Comparison of ENCODE assay signal across 11 mouse cellular contexts in the genomic region with DNA sequence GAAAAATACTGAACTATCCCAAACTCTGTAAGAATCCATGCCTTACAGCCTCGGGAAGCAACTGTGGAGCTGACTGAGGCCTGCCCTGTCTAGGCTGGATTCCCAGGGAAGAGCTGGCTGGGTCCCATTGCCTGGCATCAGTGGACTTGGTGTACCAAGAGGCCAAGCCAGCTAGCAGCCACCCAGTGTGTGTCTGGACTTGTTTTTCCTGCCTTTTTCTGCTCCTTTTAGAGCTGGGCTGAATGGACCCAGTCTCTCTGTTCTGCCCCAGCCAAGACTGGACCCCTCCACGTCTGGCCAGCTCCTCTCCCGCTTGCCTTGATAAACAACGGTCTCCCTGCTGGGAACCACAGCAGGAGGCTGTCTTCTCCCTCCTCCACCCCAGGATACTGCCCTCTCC. TPM values are rescaled to one million over a fixed set of nuclear protein-coding genes. Genes with fewer than 3 reads are reported as not detected.
DNase-seq lines count a peak whose midpoint lies in the region; ATAC-seq lines count a peak whose summit lies in the region.
"Had no signal": no experiment of that assay in that cellular context is flagged by ENCODE, and none has a peak within 500 bp of the region (broad histone marks: within the 10 kb centered on the region; RNA-seq: fewer than 3 reads in every experiment).

No protein-coding gene starts in this region.

- no peaks in the 10 kb centered on the region for H3K4me1 ChIP-seq in midbrain, embryonic 10.5 days
- H3K4me1 ChIP-seq in midbrain, embryonic 13.5 days (replicated peaks), result no peaks in the 10 kb centered on the region

- H3K27me3 ChIP-seq in midbrain, embryonic 10.5 days (ENCODE audit: low read depth, poor library complexity, severe bottlenecking), result no peaks in the 10 kb centered on the region
- H3K27me3 ChIP-seq in midbrain, embryonic 13.5 days, result no peaks in the 10 kb centered on the region
- H3K27me3 ChIP-seq: CH12.LX had no signal

- H3K9me3 ChIP-seq in midbrain, embryonic 10.5 days (replicated peaks), result no peaks in the 10 kb centered on the region
- H3K9me3 ChIP-seq in midbrain, embryonic 13.5 days, result no peaks in the 10 kb centered on the region

- no peak overlapping the region for H3K9ac ChIP-seq in midbrain, embryonic 13.5 days (replicated peaks)

- WGBS in midbrain, embryonic 10.5 days, result 42% methylated on average over 4 of the region's 4 CpGs
- WGBS in midbrain, embryonic 13.5 days, result 41% methylated on average over 4 of the region's 4 CpGs

- no peak overlapping the region for H3K4me2 ChIP-seq in midbrain, embryonic 13.5 days (replicated peaks)

- no peaks in the 10 kb centered on the region for H3K36me3 ChIP-seq in midbrain, embryonic 10.5 days
- no peaks in the 10 kb centered on the region for H3K36me3 ChIP-seq in midbrain, embryonic 13.5 days

- ATAC-seq in midbrain, embryonic 13.5 days, result no peak
- ATAC-seq in erythroblast, adult 5-6 weeks (replicated peaks; ENCODE audit: low FRiP score, poor library complexity, severe bottlenecking), result no peak

- DNase-seq in gastrocnemius, postnatal 25 days, result peak; percentile 62
- DNase-seq in gastrocnemius, postnatal 4 days (ENCODE audit: low spot score in 2 of 2), result no peak
- DNase-seq in midbrain, embryonic 10.5 days (ENCODE audit: low spot score), result no peak
- DNase-seq in cerebellum, adult 18-20 months, result peak; percentile 72 to 74
- DNase-seq in layer of hippocampus, postnatal 14 days (ENCODE audit: low spot score in 2 of 2), result peak; percentile 52 to 85
- DNase-seq in adrenal gland, adult 8-10 months, result no peak
- DNase-seq: embryo, embryonic 11 days; kidney, adult 8-10 months had no signal

- H3K27ac ChIP-seq in midbrain, embryonic 10.5 days (replicated peaks), result 0 out of 2 replicates have a peak overlapping the region, but pooled peaks have one; percentile 19
- no peak overlapping the region for H3K27ac ChIP-seq in midbrain, embryonic 13.5 days

- no peak overlapping the region for H3K4me3 ChIP-seq in midbrain, embryonic 10.5 days
- H3K4me3 ChIP-seq in midbrain, embryonic 13.5 days (replicated peaks), result no peak overlapping the region

RNA-seq across cellular contexts. Expression of gene Sparc, which starts 15.0 kb away (rescaled TPM):
- total RNA-seq in gastrocnemius, postnatal 25 days (2021), result 1,000 to 10,000 TPM in 1 of 2 experiments, 100 to 1,000 TPM in 1; 811 to 1,001 TPM
- 1,000 to 10,000 TPM; 2,207 to 2,385 TPM for total RNA-seq in gastrocnemius, postnatal 4 days (2021)
- polyA plus RNA-seq in midbrain, embryonic 10.5 days (2016; fragmentation: Nextera tagmentation; extraction: Ambion mirVana), result 333 and 416 TPM in 2 replicates
- polyA plus RNA-seq in midbrain, embryonic 13.5 days (2015; fragmentation: Nextera tagmentation; extraction: Ambion mirVana), result 374 and 417 TPM in 2 replicates
- 100 to 1,000 TPM; 522 to 533 TPM for total RNA-seq in layer of hippocampus, postnatal 14 days (2021)
- total RNA-seq in adrenal gland, adult 8-10 months (2022), result 1,000 to 10,000 TPM; 1,201 to 2,025 (median 1,729) TPM
- total RNA-seq in erythroblast, adult 5-6 weeks (2015; ENCODE audit: low replicate concordance), result 1.7 TPM in 2 replicates
- 0.85 and 0.98 TPM in 2 replicates for total RNA-seq in erythroblast, adult 5-6 weeks (2017; ENCODE audit: low replicate concordance)

RNA-seq across cellular contexts. Expression of gene Atox1, which starts 23.0 kb away (rescaled TPM):
- total RNA-seq in gastrocnemius, postnatal 25 days (2021), result 10 to 100 TPM; 51.8 to 60.6 TPM
- 10 to 100 TPM; 87.6 to 95.6 TPM for total RNA-seq in gastrocnemius, postnatal 4 days (2021)
- 229 and 231 TPM in 2 replicates for polyA plus RNA-seq in midbrain, embryonic 10.5 days (2016; fragmentation: Nextera tagmentation; extraction: Ambion mirVana)
- polyA plus RNA-seq in midbrain, embryonic 13.5 days (2015; fragmentation: Nextera tagmentation; extraction: Ambion mirVana), result 258 and 274 TPM in 2 replicates
- 100 to 1,000 TPM; 130 to 132 TPM for total RNA-seq in layer of hippocampus, postnatal 14 days (2021)
- 100 to 1,000 TPM; 171 to 396 (median 303) TPM for total RNA-seq in adrenal gland, adult 8-10 months (2022)
- 25.9 and 45.8 TPM in 2 replicates for total RNA-seq in erythroblast, adult 5-6 weeks (2015; ENCODE audit: low replicate concordance)
- total RNA-seq in erythroblast, adult 5-6 weeks (2017; ENCODE audit: low replicate concordance), result 18.7 and 20.2 TPM in 2 replicates

RNA-seq across cellular contexts. Expression of gene G3bp1, which starts 31.5 kb away (rescaled TPM):
- total RNA-seq in gastrocnemius, postnatal 25 days (2021), result 10 to 100 TPM; 50.0 to 50.4 TPM
- total RNA-seq in gastrocnemius, postnatal 4 days (2021), result 10 to 100 TPM; 77.3 TPM
- polyA plus RNA-seq in midbrain, embryonic 10.5 days (2016; fragmentation: Nextera tagmentation; extraction: Ambion mirVana), result 258 and 281 TPM in 2 replicates
- polyA plus RNA-seq in midbrain, embryonic 13.5 days (2015; fragmentation: Nextera tagmentation; extraction: Ambion mirVana), result 145 and 147 TPM in 2 replicates
- 10 to 100 TPM; 38.1 to 40.3 TPM for total RNA-seq in layer of hippocampus, postnatal 14 days (2021)
- 10 to 100 TPM; 49.8 to 58.6 (median 57.0) TPM for total RNA-seq in adrenal gland, adult 8-10 months (2022)
- total RNA-seq in erythroblast, adult 5-6 weeks (2015; ENCODE audit: low replicate concordance), result 13.3 and 18.2 TPM in 2 replicates
- total RNA-seq in erythroblast, adult 5-6 weeks (2017; ENCODE audit: low replicate concordance), result 19.0 and 20.9 TPM in 2 replicates

Comparison
In these comparisons a context has a peak if more than half of its experiments do, and no peak if none do; other contexts are left out.
1. DNase-seq: peak in gastrocnemius, postnatal 25 days (single experiment), cerebellum, adult 18-20 months (2 of 2) and layer of hippocampus, postnatal 14 days (2 of 2); none in gastrocnemius, postnatal 4 days (0 of 2), midbrain, embryonic 10.5 days (single experiment) and adrenal gland, adult 8-10 months (single experiment).
2. RNA of gene Sparc, which starts 15.0 kb away (total RNA-seq): 2,207 to 2,385 TPM in gastrocnemius, postnatal 4 days, 1,201 to 2,025 TPM in adrenal gland, adult 8-10 months, 811 to 1,001 TPM in gastrocnemius, postnatal 25 days and 522 to 533 TPM in layer of hippocampus, postnatal 14 days; 0.85 to 1.7 TPM in erythroblast, adult 5-6 weeks; every median in the first group is over 100 times any median in the second.